Mouse (Mus musculus): ENCODE results near the gene Dennd1a.

Gene Dennd1a

DNA sequence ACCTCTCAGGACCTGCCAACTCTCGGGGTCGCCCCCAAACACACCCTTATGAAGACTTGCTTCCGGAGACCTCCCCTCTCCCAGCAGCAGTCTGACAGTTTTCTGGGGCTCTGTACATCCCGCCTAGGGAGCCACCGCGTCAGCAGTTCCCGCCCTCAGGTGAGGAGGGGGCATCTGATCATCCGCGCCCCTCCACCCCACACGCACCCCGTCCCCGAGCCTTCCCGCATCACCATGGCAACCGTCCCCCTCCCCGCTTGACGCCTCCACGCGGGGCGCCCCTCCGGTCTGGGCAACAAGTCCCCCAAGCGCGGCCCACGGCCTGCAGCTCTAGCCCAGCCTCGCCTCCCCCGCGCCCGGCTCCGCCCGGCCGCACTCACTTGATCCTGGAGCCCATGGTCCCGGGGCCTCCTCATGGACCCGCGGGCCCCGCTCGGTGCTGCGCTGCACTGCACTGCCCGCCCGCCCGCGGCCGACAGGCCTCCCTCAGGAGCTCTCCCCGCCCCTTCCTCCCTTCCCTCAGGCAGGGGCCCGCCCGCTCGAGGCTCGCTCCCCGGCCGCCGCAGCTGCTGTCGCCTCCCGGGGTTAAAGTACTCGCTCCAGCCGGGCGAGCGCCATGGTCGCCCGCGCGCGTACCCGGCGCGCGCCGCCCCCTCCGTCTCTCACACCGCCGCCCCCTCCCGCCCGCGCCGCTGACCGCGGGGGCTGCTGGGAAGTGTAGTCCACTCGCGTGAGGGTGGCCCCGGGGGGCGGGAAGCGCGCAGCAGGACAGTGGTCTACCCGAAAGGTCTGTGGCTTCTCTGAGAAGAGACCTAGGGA, at the start of gene Dennd1a:
Dennd1a (minus strand) TSS at position 658 of the 819 bp plus-strand sequence.
- DNase-seq (ENCODE audit: low spot score in 2 of 2) = peak; percentile 51 to 82

DNA sequence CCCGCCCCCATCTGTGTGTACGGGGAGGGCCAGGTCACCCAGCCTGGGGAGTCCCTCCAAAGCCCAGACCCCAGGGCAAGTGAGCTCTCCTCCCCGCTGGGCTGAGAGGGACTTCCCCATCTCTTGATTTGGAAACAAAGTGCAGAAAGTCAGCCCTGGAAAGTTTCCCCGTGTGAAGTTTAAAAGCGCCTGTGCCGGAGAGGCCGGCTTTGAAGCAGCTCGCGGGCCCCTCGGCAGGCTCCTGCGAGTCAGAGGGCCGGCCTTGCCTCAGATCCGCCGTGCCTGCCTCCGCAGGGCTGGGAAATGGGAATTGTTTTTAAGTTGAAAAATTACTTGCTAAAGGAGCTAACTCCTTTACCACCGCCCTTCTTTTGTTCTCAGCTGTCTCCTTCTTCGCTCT, 49.4 kb upstream of the Dennd1a start:
- DNase-seq (ENCODE audit: low spot score in 2 of 2) = no peak

DNA sequence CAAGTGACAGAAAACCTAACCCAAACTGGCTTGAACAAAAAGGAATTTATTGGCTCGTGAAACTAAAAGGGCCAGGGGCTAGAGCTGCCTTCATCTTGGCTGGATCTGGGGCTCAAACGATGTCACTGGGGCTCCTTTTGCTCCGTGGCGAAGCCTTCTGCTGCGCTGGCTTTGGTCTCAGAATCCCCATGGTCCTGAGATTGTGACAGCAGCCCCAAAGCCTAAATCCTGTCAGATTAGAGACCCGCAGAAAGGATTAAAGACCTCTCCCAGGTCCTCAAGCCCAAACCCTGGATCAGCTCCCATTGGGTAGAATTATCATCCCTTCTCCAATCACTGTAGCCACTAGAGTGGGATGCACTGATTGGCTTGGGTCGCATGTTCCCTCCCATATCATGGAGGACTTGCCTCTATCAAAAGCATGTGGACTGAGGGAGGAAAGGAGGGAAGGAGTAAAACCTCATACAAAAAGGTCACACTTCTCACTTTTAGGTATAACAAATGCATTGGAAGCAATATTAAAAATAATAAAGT, 46.5 kb upstream of the Dennd1a start:
- no peak for DNase-seq (ENCODE audit: low spot score in 2 of 2)

DNA sequence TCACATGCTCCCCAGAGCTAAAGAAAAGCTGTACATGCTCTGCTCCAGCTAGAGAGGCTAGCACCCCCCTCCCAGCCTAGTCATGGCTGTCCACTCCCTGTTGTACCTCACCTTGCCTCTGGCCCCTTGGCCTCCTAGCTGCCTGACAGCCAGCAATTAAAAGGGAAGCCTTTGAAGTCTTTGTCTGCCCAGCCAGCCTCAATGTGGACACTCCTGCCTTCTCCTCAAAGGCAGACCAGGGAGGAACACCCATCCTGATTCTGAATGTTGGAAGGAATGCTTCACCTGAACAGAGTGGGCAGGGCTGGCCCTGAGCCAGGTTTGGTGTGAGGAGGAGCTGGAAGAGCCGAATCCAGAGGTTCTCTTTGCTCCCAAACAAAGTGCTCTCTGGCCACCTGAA, 39.5 kb upstream of the Dennd1a start:
- no peak for DNase-seq (ENCODE audit: low spot score in 2 of 2)

DNA sequence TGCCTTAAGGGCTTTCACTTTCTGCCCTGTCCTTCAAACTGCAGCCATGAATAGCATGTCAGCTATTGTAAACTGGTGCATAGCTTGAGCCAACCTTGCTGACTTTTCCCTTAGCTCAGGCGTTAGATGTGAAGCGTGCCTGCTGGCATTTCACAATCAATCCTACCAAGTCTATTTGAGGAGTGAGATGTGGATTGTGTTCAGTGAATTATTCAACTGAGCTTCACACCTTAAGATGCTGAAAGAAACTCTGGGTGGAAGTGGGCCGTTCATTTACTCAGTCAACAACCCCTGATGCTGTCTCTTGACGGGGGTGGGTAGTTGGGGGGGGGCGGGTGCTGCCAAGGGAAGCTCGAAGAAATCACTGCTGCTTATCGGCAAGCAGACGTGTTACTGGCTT, 36.2 kb upstream of the Dennd1a start:
- DNase-seq (ENCODE audit: low spot score in 2 of 2) = no peak

DNA sequence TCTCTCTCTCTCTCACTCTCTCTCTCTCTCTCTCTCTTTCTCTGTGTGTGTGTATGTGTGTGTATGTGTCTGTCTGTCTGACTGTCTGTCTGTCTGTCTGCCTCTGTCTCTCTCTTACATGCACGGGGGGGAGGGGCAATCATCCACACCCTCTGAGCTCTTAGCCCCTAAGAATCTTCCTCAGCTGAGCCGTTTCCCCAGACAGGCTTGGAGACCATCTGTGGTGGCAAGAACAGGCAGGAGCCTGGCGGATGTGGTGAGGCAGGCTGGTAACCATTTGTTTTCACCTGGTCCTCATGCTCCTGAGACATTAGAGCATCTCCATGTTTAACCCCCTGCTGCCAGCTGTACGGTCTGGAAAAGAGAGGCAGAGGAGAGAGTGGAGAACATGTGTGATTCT, 33.7 kb upstream of the Dennd1a start:
- DNase-seq (ENCODE audit: low spot score in 2 of 2) = no peak

DNA sequence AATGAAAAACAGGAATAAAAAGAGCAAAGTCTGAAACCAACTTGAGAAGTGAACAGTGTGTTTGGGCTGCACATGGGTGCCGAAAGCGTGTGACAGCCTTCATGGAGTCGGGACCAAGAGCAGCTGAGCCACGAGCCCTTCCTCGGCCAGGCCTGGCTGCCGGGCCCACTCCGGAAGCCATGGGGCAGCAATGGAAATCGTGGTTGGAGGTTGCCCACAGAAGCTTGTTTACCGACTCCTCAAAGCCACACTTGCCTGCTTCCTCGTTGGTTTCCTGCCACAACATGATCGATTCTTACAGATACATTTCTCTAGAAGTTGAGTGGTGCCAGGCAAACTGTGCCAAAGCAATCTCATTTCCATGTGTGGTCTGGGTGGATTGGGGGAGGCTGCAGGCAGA, 31.9 kb upstream of the Dennd1a start:
- DNase-seq (ENCODE audit: low spot score in 2 of 2) = no peak

DNA sequence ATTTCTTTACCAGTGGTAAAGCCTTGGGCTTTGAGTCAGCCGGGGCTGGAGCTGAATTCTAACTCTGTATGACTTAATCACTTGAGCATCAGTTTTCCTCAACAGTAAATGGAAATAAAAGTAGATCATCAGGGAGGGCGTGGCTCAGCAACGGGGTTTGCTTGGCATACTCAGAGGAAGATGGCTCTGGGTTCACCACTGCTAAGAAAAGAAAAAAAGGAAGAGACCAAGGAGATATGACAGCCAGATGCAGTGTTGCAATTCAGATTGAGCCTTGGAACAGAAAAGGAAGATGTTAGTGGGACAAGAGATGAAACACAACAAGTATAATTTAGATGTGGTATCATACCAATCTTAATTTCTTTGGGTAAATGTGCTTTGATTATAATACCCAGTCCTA, 26.2 kb upstream of the Dennd1a start:
- no peak for DNase-seq (ENCODE audit: low spot score in 2 of 2)

DNA sequence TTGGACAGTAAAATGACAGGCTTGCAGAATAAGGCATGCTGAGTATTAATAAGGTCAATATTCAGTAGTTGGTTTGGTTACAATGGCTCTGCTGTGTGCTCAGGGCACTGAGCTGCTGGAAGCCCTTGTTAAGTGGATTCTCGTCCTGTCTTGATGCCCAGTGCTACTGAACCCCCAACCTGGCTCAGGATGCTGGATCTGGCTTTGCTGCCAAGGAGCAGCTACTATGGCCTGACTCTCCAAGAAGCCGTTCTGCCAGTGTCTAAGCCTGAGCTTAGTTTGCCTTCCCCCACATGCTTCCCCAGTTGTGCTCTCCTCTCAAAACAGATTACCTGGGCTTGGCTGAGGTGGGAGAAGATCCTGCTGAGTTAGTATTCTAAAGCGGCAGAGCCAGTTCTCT, 25.7 kb upstream of the Dennd1a start:
- DNase-seq (ENCODE audit: low spot score in 2 of 2) = no peak

DNA sequence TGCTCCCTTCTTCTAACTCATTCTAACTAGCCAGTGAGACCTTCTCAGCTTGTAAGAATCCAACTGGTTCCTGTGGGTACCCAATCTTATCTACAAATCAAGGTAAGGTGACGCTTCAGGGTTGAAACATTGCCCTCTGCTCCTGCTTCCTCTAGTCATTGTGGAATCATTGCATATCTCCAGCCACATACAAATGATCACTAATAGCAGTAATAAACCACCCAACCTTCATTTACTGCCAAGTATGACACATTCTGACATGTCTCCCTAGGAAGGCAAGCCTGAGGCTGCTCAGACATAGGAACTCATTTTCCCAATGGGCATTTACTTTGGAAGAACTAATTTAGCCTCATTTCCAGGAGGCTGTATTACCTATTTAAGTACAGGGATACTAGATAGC, 18.0 kb upstream of the Dennd1a start:
- DNase-seq (ENCODE audit: low spot score in 2 of 2) = no peak

DNA sequence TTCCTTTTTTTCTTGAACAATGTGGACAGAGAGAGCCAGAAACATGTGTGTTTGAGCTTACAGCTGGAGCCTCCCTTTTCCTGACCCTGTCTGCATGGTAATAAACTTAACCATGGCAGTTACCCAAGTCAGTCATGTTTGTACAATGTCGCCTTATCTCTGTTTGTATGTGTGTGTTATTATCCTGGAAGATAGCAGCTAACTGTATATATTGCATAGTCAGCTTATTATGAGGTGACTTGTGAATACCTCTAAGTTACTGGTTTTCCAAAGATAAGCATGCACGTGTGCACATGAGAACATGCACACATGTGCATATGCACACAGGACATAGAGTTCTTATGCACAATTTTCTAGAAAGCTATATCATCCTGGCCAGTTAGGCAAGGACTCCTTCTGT, 13.8 kb upstream of the Dennd1a start:
- no peak for DNase-seq (ENCODE audit: low spot score in 2 of 2)

DNA sequence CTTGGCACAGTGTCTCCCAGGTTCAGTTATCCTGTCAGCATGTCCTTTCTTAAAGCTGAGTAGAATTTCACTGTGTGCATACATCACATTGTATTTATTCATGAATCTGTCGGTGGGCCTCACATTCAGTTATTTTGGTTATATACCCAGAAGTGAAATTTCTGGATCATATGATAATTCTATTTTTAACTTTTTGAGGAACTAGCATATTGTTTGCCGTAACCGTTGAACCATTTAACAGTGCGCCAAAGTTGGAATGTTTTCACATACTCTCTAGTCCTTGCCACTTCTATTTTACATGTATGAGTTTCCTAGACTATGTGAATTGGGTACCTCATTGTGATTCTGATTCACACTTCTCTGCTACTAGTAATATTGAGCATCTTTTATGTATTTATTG, 8.7 kb upstream of the Dennd1a start:
- DNase-seq (ENCODE audit: low spot score in 2 of 2) = no peak

DNA sequence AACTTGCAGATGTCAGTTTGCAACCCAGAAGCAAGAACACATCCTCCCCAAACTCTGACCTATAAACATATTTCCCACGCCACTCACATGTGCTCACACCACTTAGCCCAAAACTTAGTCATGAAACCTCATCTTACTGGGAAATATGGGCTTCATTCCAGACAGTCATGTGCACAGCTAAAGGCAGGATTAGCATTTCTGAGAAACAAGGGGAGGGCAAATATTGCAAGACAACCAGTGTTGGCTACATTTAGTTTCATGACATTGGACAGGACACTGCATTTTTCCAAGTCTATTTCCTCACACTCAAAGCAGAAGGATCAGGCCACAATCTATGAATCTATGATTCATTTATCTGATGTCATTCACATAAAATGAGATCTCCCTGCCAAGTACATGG, 4.3 kb upstream of the Dennd1a start:
- no peak for DNase-seq (ENCODE audit: low spot score in 2 of 2)

DNA sequence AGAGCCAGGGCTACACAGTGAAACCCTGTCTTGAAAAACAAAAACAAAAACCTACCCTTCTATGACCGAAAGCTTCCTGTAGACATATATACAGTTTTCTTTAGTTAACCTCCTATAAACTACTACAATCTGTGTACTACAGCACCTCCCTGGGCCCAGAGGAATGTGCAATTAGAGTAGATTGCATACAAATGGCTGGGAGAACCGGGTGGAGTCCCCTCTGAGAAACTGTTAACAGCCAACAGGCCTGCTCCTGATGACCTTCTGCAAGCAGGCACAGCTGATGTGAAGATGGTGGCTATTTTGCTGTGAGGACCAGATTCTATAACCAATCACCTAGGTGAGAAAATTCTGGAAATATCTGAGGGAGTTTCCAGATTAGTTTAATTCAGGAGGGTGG, 1.0 kb upstream of the Dennd1a start:
- no peak for DNase-seq (ENCODE audit: low spot score in 2 of 2)

DNA sequence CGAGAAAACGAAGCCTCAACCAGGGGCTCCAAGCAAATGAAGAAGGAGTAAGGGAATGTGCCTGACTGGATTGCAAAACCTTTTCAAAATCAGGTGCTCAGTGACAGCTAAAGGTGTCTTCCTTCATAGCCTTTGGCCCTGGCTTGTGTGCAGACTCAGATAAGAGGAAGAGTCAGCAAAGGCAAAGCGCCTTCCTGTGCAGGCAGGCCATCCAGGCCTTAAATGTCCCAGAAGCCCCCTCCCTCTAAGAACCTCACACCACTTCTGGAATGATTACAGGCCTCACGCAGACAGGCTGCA, 807 bp downstream of the Dennd1a start:
- DNase-seq (ENCODE audit: low spot score in 2 of 2) = no peak

DNA sequence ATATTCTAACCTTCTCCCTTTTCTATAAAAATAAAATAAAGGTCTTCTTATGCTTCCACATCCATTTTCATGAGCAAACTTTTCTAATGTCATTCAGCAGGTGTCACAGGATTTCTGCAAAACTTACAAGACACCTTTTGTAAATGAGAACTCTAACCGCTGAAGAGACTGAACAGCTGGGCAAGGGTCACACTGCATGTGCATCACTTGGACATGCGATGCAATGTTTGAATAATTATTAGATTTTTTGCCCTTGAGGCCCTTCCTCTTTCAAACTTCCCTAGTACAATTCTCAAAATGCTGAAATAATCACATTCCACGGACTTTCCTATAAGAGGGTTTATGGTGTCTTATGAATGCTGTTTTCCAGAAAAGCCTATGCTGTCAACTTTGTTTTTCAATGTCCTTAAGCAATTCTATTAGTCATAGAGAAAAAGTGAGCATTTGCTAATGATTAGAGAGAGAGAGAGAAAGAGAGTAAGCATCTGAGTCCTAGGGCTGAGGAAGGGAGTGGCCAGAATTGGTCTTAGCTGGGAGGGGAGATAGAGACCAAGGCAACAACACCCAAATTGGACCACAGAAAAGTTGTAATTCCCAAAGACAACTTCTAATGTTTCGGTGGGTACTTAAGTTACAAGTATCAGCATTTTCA, 1.3 kb downstream of the Dennd1a start:
- no peak for DNase-seq (ENCODE audit: low spot score in 2 of 2)

DNA sequence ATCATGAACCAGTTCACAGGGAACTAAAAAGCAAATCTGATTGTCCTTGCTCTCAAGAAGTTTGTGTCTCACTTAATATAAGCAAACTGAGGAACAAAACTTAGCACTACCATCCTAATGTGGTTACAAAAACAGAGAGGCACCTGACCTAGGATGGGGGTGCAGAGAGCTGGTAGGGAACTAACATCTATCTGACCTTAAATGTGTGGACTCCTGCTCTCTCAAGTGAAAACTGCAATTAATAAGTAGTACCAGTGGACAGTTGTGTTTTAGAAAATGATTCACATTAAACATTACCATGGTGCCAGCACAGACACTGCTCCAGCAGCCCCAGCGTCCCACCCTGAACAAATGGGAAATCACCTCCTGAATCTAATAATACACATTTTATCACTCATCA, 3.2 kb downstream of the Dennd1a start:
- no peak for DNase-seq (ENCODE audit: low spot score in 2 of 2)

DNA sequence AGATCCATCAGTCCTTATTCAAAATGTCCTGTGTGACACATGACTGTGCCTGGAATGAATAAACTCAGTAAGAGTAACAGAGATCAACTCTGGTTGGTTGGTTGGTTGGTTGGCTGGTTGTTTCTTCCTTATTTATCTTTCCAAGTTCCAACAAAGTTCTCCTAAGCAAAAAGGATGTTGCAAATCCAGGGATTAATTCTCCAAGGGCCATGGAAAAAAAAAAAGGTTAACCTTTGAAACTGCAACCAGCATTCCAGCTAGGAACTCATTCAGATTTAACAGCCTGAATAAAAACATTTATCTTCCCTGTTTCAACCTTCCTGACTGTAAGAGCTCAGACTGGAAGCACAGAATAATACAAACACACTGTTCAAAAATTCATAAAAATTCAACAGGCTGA, 6.8 kb downstream of the Dennd1a start:
- DNase-seq (ENCODE audit: low spot score in 2 of 2) = no peak

DNA sequence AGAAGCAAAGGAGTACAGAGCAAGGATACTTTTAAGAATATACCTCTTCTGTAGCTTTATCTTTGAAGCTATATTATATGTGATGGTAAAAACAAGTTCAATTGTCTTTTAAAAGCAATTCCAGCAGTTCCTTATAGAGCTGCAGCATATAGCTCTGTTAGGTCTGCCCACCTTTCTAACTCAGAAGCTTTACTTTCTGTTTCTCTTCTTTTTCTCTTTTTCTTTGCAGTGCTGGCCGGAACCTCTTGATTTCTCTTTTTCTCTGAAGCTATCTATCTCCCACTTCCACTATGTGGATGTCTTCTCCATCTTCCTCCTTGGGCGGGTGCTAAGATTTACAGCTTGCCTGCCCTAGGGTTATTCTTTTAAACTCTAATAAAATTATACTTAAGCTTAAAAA, 12.2 kb downstream of the Dennd1a start:
- no peak for DNase-seq (ENCODE audit: low spot score in 2 of 2)

DNA sequence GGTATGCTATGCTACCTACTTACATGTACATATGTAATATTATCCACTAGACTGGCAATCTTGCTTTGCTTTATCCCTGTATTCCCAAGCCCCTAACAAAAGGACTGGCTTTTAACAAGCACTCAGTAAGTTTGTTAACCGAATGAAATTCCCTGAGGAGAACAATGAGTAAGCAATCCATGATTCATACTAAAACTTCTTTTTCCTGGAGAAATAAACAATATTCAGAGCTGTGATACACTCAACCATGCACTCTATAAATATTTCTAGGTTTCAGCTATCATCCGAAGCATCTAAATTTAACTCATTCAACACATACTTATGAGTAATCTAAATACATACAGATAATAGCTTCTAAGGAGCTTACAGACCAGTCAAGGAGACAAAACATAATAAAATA, 23.5 kb downstream of the Dennd1a start:
- DNase-seq (ENCODE audit: low spot score in 2 of 2) = no peak

DNA sequence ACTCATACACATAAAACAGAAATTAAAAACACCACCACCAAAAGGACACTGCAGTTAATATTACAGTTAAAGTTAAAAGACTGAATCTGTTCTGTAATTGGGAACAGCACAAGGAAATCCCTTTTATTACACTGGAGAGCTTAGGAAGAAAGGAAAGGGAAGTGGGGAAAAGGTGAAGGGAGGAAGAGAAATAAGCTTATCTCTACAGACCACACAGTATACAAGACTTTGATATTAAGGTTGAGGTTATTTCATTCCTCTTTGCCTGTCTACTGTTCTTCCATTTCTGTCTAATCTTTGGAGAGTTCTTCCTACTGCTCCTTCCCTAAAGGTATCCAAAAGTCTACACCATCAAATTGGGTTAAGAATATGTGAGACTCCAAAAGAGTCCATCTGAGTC, 28.1 kb downstream of the Dennd1a start:
- DNase-seq (ENCODE audit: low spot score in 2 of 2) = no peak

DNA sequence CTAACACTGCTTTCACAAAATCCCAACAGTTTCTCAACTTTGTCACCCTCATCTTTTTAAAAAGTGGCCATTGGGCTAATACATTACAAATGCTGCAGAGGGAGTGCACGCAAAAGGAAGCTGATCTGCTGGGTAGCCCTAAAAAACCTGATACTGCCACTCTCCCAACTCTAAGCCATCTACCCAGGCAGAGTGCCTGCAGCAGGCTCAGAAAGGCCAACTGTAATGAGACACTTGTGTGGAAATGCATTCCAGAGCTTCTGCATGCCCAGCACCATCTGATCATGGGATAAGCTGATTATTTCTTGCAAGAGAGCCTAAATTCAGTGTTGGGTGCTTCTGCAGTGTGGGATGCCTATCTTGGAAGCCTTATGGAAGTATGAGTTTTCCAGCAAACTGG, 49.6 kb downstream of the Dennd1a start:
- no peak for DNase-seq (ENCODE audit: low spot score in 2 of 2)

DNA sequence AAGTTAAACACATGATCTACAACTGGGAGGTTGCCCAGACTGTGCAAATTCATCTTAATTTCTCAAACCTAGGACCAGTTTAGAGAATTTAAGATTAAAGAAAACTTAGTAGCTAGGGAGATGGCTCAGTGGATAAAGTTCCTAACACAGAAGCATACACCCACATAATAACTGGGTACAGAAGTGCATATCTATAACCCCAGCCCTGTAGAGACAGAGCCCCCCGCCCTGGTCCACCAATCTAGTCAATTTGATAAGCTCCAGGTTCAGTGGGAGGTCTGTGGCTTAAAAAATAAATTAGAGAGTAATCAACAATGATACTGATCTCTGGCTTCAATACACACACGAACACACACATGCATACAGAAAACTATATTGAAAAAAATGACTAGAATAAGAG, 51.6 kb downstream of the Dennd1a start:
- DNase-seq (ENCODE audit: low spot score in 2 of 2) = no peak

DNA sequence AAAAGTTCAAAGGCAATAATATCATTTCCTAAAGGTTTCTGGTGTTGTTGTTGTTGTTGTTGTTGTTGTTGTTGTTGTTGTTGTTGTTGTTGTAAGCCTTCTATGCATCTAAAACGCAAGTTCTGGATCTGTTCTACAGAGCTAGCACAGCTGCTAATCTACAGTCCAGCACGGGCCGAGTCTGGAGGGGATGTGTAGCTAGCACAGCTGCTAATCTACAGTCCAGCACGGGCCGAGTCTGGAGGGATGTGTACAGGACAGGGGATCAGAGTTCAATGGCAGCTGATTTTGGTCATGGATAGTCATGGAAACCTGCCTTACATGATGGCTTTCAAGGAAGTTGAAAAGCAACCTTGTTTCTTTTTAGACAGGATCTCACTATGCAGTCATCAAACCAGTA, 57.3 kb downstream of the Dennd1a start:
- DNase-seq (ENCODE audit: low spot score in 2 of 2) = no peak
